Mouse (Mus musculus): Measurements from ENCODE around the gene D630039A03Rik. TPM values are rescaled to one million over a fixed set of nuclear protein-coding genes. Genes with fewer than 3 reads are reported as not detected.

The D630039A03Rik gene
- polyA plus RNA-seq, 1 experiment = 19.8 TPM

DNA sequence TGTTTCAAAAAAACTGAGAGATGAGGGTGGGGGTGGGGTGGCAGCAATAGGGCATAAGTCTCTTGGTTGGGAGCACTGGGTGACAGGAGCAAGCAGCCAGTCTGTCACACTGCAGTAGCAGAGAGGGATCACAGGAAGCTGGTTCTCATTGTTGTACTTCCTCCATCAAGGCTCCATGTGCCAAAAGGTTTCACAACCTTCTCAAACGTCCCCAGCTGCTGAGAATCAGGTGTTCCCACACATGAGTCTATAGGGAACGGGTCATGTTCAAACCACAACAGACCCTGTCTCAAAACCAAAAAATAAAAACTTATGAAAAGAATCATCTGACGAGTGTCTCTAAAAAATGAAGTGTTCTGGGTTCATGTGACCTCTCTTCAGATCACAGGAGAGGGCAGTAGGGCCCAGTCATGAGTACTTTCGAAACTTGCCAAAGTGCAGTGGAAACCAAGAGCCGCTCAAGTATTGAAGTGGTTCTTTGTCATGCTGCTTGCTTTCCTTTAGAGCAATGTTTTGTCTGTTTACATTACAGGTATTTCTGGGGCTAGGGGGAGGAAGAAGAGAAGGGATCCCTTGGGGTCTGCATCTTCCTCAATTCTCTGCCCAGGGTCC lies 14.6 kb upstream of the D630039A03Rik start:
- no peak for DNase-seq
- 60% methylated on average over 5 of the region's 5 CpGs for WGBS
- no peak overlapping the region for H3K27ac ChIP-seq (ENCODE audit: insufficient read depth, low read depth, low read length)
- no peaks in the 10 kb centered on the region for H3K27me3 ChIP-seq (replicated peaks; ENCODE audit: control insufficient read depth, insufficient read depth, low read length)
- H3K4me1 ChIP-seq (ENCODE audit: control insufficient read depth, insufficient read depth, low read length) = no peaks in the 10 kb centered on the region; the same call in 1 of the 2 replicates
- no peaks in the 10 kb centered on the region for H3K36me3 ChIP-seq (ENCODE audit: control insufficient read depth, insufficient read depth, low read length)
- TF ChIP-seq CTCF (conservative IDR thresholded peaks at IDR 0.05; ENCODE audit: insufficient read depth, insufficient read length, low read depth, low read length) = no peak
- TF ChIP-seq POLR2A (IDR thresholded peaks at IDR 0.05; ENCODE audit: low read depth, low read length) = no peak
- no peak overlapping the region for H3K4me3 ChIP-seq (ENCODE audit: insufficient read depth, low read depth, low read length)

DNA sequence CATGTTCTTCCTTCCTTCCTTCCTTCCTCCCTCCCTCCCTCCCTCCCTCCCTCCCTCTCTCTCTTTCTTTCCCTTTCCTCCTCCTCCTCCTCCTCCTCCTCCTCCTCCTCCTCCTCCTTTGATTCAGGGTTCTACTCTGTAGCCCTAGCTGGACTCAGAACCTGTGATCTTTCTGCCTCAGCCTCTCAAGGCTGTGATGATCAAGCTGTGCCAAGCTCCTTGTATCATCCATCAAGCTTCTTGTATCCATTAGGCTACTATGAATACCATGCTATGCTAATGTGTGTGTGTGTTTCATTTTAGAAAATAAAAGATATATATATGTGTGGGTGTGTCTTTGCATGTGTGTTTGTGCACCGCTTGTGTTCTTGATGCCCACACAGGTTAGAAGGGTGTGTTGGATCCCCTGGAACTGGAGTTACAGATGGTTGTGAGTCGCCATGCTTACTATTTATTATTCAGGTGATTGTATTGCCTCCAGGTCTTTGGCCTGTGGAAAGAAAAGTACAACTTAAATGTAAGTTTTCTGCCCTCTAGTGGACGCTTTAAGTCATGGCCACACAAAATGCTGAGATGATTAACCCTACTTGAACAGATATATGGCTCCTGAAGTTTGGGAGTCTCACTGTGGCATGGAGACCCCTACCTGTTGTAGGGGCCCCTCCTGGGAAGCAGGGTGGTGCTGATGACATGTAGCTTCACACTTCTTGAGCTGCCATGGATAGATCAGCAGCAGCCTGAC lies 11.5 kb upstream of the D630039A03Rik start:
- TF ChIP-seq CTCF (conservative IDR thresholded peaks at IDR 0.05; ENCODE audit: insufficient read depth, insufficient read length, low read depth, low read length) (0 out of 2 replicates have a peak, but pooled peaks have one; percentile 15), POLR2A (IDR thresholded peaks at IDR 0.05; ENCODE audit: low read depth, low read length) (no peak)
- WGBS = 24% methylated on average over 3 of the region's 3 CpGs
- DNase-seq = peak; percentile 62
- no peak overlapping the region for H3K4me3 ChIP-seq (ENCODE audit: insufficient read depth, low read depth, low read length)
- H3K27me3 ChIP-seq (replicated peaks; ENCODE audit: control insufficient read depth, insufficient read depth, low read length) = no peaks in the 10 kb centered on the region
- no peak overlapping the region for H3K27ac ChIP-seq (ENCODE audit: insufficient read depth, low read depth, low read length)
- no peaks in the 10 kb centered on the region; the same call in 1 of the 2 replicates for H3K4me1 ChIP-seq (ENCODE audit: control insufficient read depth, insufficient read depth, low read length)
- no peaks in the 10 kb centered on the region for H3K36me3 ChIP-seq (ENCODE audit: control insufficient read depth, insufficient read depth, low read length)

DNA sequence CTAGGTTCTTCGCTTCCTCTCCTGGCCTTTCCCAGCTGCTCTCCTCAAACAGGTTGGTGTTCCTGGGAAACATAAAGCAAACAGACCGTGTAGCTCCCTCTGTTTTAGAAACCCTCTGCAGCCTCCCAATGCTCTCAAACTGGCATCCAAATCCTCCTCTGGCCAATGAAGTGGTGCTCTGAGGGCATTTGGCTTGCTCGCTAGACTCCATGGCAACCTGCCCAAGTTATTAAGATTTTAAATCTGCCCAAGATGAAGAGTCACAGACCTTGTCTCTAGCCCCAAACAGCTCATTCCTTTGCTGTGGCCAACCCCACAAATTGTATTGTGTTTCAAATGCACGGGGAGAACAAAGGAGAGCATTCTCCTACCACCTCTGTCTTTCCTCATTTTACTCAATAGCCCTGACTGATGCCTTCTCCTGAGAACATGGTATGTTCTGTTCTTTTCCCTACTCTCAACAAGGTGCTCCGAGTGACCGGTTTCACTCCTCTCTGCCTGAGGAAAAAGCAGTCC lies 8.5 kb upstream of the D630039A03Rik start:
- no peak for DNase-seq
- no peaks in the 10 kb centered on the region; the same call in 1 of the 2 replicates for H3K4me1 ChIP-seq (ENCODE audit: control insufficient read depth, insufficient read depth, low read length)
- H3K27ac ChIP-seq (ENCODE audit: insufficient read depth, low read depth, low read length) = no peak overlapping the region
- no peaks in the 10 kb centered on the region for H3K27me3 ChIP-seq (replicated peaks; ENCODE audit: control insufficient read depth, insufficient read depth, low read length)
- no peak for TF ChIP-seq POLR2A (IDR thresholded peaks at IDR 0.05; ENCODE audit: low read depth, low read length)
- TF ChIP-seq CTCF (conservative IDR thresholded peaks at IDR 0.05; ENCODE audit: insufficient read depth, insufficient read length, low read depth, low read length) = no peak
- H3K36me3 ChIP-seq (ENCODE audit: control insufficient read depth, insufficient read depth, low read length) = no peaks in the 10 kb centered on the region
- H3K4me3 ChIP-seq (ENCODE audit: insufficient read depth, low read depth, low read length) = no peak overlapping the region
- WGBS = 67% methylated on average over 6 of the region's 6 CpGs

DNA sequence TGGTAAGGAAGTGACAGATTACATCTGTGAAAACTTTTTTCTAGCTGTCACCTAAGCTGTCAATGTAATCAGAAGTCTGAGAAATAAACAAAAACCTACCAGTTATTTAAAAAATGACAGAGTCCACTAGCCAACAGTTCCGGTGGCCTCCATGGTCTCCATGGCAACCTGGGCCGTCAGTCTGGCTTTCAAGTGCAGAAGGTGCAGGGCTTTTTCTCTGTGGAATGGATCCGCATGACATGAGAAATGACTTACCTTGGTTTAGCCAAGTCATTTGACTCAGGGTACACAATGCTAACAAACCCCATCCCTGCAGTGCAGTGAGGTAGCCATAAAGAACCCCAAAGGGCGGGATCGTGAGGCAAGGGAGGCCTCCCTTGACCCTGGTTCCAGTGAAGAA lies 6.1 kb upstream of the D630039A03Rik start:
- 58% methylated on average over 5 of the region's 5 CpGs for WGBS

DNA sequence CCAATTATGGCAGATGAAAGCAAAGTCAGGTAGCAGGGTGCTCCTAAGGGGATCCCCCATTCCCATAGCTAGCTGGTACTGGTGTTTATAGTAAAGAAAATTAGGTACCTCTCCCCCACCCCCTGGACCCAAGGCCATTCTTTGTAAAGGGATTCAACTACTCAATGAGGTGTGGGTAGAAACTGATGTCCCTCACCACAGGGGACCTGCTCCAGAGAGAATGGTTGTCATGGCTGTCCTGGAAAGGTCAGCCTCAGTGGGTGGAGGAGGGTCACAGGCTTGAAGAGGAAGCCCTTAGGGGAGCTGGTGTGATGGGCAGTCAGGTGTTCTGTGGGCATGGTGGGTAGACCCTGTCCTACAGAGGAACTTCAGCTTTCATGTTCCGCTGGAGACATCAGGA lies 4.4 kb upstream of the D630039A03Rik start:
- TF ChIP-seq POLR2A (IDR thresholded peaks at IDR 0.05; ENCODE audit: low read depth, low read length) = no peak
- TF ChIP-seq CTCF (conservative IDR thresholded peaks at IDR 0.05; ENCODE audit: insufficient read depth, insufficient read length, low read depth, low read length) = no peak
- Histone ChIP-seq H3K4me1 (ENCODE audit: control insufficient read depth, insufficient read depth, low read length) (peaks cover 13% of the 10 kb centered on the region), H3K36me3 (ENCODE audit: control insufficient read depth, insufficient read depth, low read length) (no peaks in the 10 kb centered on the region), H3K27me3 (replicated peaks; ENCODE audit: control insufficient read depth, insufficient read depth, low read length) (no peaks in the 10 kb centered on the region), H3K27ac (ENCODE audit: insufficient read depth, low read depth, low read length) (no peak overlapping the region), H3K4me3 (ENCODE audit: insufficient read depth, low read depth, low read length) (no peak overlapping the region)
- 91% methylated on average over 1 of the region's 1 CpGs for WGBS
- DNase-seq = no peak

More for the DNA sequence above, 6.1 kb upstream of the D630039A03Rik start:
- Histone ChIP-seq H3K27ac (ENCODE audit: insufficient read depth, low read depth, low read length) (no peak overlapping the region), H3K4me3 (ENCODE audit: insufficient read depth, low read depth, low read length) (no peak overlapping the region), H3K36me3 (ENCODE audit: control insufficient read depth, insufficient read depth, low read length) (no peaks in the 10 kb centered on the region), H3K4me1 (ENCODE audit: control insufficient read depth, insufficient read depth, low read length) (peaks cover 5% of the 10 kb centered on the region; the same call in 1 of the 2 replicates), H3K27me3 (replicated peaks; ENCODE audit: control insufficient read depth, insufficient read depth, low read length) (no peaks in the 10 kb centered on the region)
- no peak for DNase-seq
- TF ChIP-seq POLR2A (IDR thresholded peaks at IDR 0.05; ENCODE audit: low read depth, low read length) = no peak

DNA sequence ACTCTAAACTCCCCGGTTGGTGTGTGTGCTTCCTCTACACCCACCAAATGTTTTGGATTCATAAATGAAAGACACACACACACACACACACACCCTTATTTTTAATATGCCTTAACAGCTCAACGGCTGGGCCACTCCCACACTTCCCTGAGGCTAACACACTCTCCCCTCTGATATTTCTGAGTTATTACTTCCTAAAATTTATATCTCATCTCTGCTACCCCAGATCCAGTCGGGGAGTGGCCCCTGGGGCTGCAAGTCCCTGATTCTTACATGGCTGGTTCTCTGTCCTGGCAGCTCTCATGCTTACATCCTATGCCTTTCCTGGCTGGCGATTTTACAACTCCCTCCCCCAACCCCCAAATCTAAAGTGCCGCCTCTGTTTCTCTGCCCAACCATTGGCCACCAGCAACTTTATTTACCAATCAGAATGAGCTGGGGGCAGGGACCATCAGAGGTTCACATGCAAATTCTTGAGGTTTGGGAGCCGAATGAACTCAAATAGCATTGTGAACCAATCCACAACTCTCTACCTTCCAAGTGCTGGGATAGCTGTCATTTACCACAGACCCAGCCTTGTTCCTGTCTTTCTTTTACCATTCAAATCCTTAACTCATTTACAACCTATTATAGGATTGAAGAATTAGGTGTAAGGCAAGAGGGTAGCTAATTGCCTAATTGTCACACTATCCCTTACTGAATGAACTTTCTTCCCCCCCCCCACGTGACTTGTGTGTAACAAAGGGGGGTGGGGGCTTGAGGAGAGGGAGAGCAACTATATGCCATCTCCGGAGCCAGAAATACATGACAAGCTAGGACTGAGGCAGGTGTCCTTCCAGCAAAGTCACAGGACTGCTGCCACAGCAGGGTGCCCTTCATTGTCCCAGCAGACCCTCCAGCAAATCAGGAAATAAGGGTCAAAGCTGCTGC lies 3.7 kb upstream of the D630039A03Rik start:
- WGBS = 37% methylated on average over 8 of the region's 8 CpGs

More for the DNA sequence above, 3.7 kb upstream of the D630039A03Rik start:
- no peak overlapping the region for H3K27ac ChIP-seq (ENCODE audit: insufficient read depth, low read depth, low read length)
- no peaks in the 10 kb centered on the region for H3K27me3 ChIP-seq (replicated peaks; ENCODE audit: control insufficient read depth, insufficient read depth, low read length)
- DNase-seq = no peak
- H3K36me3 ChIP-seq (ENCODE audit: control insufficient read depth, insufficient read depth, low read length) = no peaks in the 10 kb centered on the region
- TF ChIP-seq POLR2A (IDR thresholded peaks at IDR 0.05; ENCODE audit: low read depth, low read length) = no peak
- TF ChIP-seq CTCF (conservative IDR thresholded peaks at IDR 0.05; ENCODE audit: insufficient read depth, insufficient read length, low read depth, low read length) = no peak
- peaks cover 13% of the 10 kb centered on the region for H3K4me1 ChIP-seq (ENCODE audit: control insufficient read depth, insufficient read depth, low read length)
- H3K4me3 ChIP-seq (ENCODE audit: insufficient read depth, low read depth, low read length) = no peak overlapping the region
